Mouse (Mus musculus) kidney, postnatal 25 days (tissue): ENCODE measurements around the gene Prune2.

Experiments used
- DNase-seq, 2 experiments: peaks; one replicate each; pipeline ENCODE4 v3.0.0; 2021; ENCODE audit warnings: mixed read lengths in 2 of 2

The Prune2 gene

GRCm38 (mm10) chr19:17264481-17265196 lies 308.7 kb downstream of the Prune2 start:
- no peak for DNase-seq

GRCm38 (mm10) chr19:17268669-17269068 lies 312.8 kb downstream of the Prune2 start:
- no peak for DNase-seq

- no peak for DNase-seq
These were observed 315.3 kb downstream of the Prune2 start for GRCm38 (mm10) chr19:17271179-17271622.

- no peak for DNase-seq
These were observed 317.1 kb downstream of the Prune2 start for GRCm38 (mm10) chr19:17272988-17273387.
